8 mouse cellular contexts compared by ENCODE assay signal in the genomic region with DNA sequence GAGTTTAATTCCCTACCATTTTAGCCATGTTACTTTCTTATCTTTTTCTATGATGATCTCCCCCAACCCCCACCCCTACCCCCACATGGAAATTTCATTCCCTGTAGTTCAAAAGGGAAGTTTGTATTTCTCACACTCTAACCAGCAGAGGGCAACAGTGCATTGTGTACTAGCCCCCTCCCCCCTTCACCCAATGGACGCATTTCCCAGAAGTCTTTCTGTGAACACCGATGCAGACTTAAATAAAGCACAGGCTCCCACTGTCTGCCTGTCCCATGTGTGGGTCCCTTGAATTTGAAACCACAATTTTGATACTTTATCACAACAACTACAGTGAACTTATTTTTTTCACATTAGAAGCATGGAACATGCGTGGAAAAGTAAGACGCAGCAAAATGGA.
DNase-seq lines count a peak whose midpoint lies in the region; ATAC-seq and TF ChIP-seq lines count a peak whose summit lies in the region.

No protein-coding gene starts in this region.

- no peaks in the 10 kb centered on the region for H3K36me3 ChIP-seq in forebrain, embryonic 12.5 days (replicated peaks)
- H3K36me3 ChIP-seq in lung, postnatal 0 days (ENCODE audit: insufficient read depth, low read length) = no peaks in the 10 kb centered on the region

- TF ChIP-seq EP300 in lung, postnatal 0 days (IDR thresholded peaks at IDR 0.05) = no peak

- H3K4me1 ChIP-seq in forebrain, embryonic 12.5 days = peaks cover 18% of the 10 kb centered on the region
- no peaks in the 10 kb centered on the region for H3K4me1 ChIP-seq in lung, postnatal 0 days (ENCODE audit: insufficient read depth, low read depth, low read length)

- H3K27ac ChIP-seq in forebrain, embryonic 12.5 days = no peak overlapping the region
- H3K27ac ChIP-seq in lung, postnatal 0 days (ENCODE audit: low read length) = no peak overlapping the region

- peak; percentile 6 for DNase-seq in ovary, postnatal 14 days (ENCODE audit: low spot score)
- no peak for DNase-seq in ovary, adult 18-20 months (ENCODE audit: low spot score)
- peak; percentile 79 for DNase-seq in brain, embryonic 14.5 days (ENCODE audit: low read depth)
- peak; percentile 61 for DNase-seq in kidney, postnatal 10 days
- peak; percentile 81 for DNase-seq in lung, postnatal 0 days (ENCODE audit: low spot score)
- no peak for DNase-seq in spleen, adult 12 weeks (ENCODE audit: low spot score)
- no peak for DNase-seq in frontal cortex, postnatal 36 days (ENCODE audit: low spot score in 2 of 2)

- peak; percentile 67; the same call in 1 of the 2 replicates for TF ChIP-seq CTCF in brain, embryonic 14.5 days (IDR thresholded peaks at IDR 0.05; ENCODE audit: borderline replicate concordance, extremely low read depth, insufficient read depth, insufficient read length)
- peak; percentile 79 for TF ChIP-seq CTCF in lung, postnatal 0 days (IDR thresholded peaks at IDR 0.05)

- peaks cover 3% of the 10 kb centered on the region; the same call in 1 of the 2 replicates for H3K27me3 ChIP-seq in forebrain, embryonic 12.5 days
- no peaks in the 10 kb centered on the region for H3K27me3 ChIP-seq in lung, postnatal 0 days (replicated peaks; ENCODE audit: insufficient read depth, low read length)

- H3K9me3 ChIP-seq in forebrain, embryonic 12.5 days = no peaks in the 10 kb centered on the region
- no peaks in the 10 kb centered on the region for H3K9me3 ChIP-seq in lung, postnatal 0 days (ENCODE audit: low read length)

- no peak overlapping the region for H3K4me3 ChIP-seq in forebrain, embryonic 12.5 days (replicated peaks)
- H3K4me3 ChIP-seq in lung, postnatal 0 days (ENCODE audit: low read depth, low read length) = no peak overlapping the region

- WGBS in forebrain, embryonic 12.5 days = 43% methylated on average over 4 of the region's 4 CpGs
- WGBS in lung, postnatal 0 days = 36% methylated on average over 4 of the region's 4 CpGs

- no peak overlapping the region for H3K4me2 ChIP-seq in forebrain, embryonic 12.5 days
- H3K4me2 ChIP-seq in lung, postnatal 0 days (replicated peaks; ENCODE audit: low read depth, low read length) = peak overlapping the region; percentile 33; the same call in 1 of the 2 replicates

- no peak overlapping the region for H3K9ac ChIP-seq in forebrain, embryonic 12.5 days
- no peak overlapping the region for H3K9ac ChIP-seq in lung, postnatal 0 days (replicated peaks; ENCODE audit: low read depth)

- no peak for TF ChIP-seq POLR2A in brain, embryonic 14.5 days (IDR thresholded peaks at IDR 0.05; ENCODE audit: borderline replicate concordance, extremely low read depth, insufficient read depth, insufficient read length, poor library complexity, severe bottlenecking)

- ATAC-seq in forebrain, embryonic 12.5 days (ENCODE audit: low FRiP score) = peak; percentile 66; the same call in 1 of the 2 replicates
- peak; percentile 62 for ATAC-seq in lung, postnatal 0 days

Comparison
In these comparisons a context has a peak if more than half of its experiments do, and no peak if none do; other contexts are left out.
1. DNase-seq: peak in ovary, postnatal 14 days (single experiment), brain, embryonic 14.5 days (single experiment), kidney, postnatal 10 days (single experiment) and lung, postnatal 0 days (single experiment); none in ovary, adult 18-20 months (single experiment), spleen, adult 12 weeks (single experiment) and frontal cortex, postnatal 36 days (0 of 2).